Mouse (Mus musculus) kidney, postnatal 4 days (tissue): ENCODE measurements around the gene Slc5a5.
"Not testable (repeated sequence)": the region's sequence is repeated elsewhere in the genome, so short reads cannot be mapped to it uniquely, and the experiment has no call there.

Experiments used
- DNase-seq, 2 experiments: peaks; one replicate each; pipeline ENCODE4 v3.0.0; 2021; ENCODE audit warnings: mixed read lengths in 2 of 2

The Slc5a5 gene

DNA sequence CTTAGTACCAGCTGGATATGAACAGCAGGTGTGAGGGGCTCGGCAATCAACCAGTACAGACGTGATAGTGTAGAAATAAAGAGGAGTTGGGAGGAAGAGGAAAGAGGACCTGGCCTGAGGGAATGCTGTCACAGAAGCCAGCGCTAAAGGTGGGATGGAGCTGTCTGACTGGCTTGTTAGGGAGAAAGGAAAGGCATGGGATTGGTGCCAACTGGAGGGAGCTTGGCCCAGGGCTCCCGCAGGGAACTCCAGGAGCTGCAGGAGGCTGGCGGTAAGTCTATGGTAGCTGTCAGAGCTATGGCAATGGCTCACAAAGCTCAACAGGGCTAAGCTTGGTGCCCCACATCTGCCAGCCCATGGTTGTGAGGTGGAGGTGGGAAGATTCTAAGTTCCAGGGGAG lies 9.7 kb upstream of the Slc5a5 start:
- DNase-seq = peak in 1 of 2 experiments; percentile 44

DNA sequence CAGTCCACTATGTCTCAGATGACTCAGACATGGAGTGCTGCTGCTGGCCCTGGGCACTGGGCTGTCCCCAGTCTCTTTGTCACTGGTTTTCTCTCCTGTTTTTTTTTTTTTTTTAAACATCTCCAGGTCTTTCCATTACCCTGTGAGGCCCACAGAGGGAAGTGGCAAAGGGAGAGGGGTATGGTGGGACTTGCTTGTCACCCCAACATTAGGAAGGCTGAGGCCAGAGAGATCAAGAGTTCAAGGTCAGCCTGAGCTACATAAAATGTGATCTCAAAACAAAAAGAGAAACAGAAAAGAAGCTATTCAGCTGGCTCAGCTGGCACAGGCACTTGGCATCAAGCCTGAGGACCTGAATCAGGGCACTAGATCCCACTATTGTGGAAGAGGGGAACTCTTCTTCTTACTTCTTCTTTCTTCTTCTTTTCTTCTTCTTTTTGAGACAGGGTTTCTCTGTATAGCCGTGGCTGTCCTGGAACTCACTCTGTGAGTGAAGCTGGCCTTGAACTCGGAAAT lies 8.4 kb upstream of the Slc5a5 start:
- no peak for DNase-seq

DNA sequence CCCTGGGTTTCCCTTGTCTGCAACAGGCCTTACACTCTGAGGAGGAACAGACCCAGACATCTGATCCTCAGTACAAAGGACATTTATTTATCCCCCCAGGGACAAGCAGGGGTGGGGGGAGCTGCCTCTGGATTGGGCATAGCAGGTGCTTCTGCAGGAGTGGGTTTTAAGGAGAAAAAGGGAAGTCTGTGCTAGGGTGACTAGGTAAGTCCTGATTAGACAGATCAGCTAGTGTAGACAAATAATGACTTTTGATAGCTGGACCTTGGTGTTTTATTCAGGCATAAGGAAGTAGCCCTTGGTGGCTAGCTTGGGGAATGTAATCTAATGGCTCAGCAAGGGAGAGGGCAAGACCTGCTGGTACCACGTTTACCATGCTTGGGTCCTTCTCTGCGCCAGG lies 6.7 kb upstream of the Slc5a5 start:
- DNase-seq = no peak

DNA sequence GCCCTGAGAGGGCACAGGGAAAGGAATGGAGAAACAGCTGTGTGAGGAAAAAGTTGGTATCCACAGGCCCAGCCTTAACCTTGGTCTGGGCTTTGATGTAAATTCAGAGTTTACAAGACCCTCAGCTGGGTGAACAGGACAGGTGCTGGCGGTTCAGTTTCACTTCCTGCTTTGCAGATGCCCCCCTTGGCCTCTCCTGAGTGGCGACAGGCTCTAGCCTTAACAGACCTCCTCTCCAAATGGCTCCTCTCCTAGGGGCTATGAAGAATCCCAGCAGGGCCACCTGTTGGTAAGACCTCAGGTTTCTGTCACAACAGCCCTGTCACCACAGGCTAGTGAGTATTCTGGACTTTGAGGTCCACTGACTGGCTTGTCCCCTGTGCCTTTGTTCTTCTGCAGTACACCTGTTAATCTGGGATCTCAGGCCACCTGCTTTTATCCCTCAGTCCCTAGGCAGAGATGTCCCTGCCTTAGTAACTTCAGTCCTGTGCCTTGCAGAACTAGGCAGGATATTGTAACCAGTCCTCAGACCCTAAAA lies 6.2 kb upstream of the Slc5a5 start:
- DNase-seq = no peak

DNA sequence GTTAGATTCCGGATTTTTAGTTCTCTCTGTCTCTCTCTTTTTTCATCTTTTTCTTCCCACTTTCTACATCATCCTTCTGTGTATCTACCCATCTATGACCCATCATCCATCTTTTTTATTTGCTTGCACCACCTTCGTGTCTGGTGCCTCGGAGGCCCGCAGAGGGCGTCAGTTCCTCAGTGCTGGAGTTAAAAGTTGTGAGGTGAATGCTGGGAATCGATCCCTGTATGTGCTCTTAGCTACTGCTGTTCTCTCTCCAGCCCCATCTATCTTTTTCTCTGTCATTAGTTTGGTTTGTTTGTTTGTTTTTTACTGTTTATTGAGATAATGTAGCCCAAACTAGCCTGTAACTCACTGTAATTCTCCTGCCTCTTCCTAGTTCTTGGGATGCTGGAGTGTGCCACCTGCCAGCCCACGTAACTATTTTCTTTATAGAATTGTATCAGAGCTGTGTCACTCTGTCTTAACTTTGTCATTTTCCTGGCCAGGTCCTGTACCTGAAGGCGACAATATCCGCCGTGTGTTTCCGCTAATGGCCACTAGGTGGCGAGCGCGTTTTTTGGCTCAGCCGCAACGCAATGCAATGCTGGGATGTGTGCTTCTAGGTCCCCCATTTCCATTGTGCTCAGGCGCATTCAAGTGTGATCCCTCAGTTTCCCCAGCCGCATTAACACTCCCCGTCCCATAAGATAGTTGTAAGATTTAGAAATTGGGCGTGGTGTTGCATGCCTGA lies 5.3 kb upstream of the Slc5a5 start:
- peak; percentile 92 to 93 for DNase-seq

DNA sequence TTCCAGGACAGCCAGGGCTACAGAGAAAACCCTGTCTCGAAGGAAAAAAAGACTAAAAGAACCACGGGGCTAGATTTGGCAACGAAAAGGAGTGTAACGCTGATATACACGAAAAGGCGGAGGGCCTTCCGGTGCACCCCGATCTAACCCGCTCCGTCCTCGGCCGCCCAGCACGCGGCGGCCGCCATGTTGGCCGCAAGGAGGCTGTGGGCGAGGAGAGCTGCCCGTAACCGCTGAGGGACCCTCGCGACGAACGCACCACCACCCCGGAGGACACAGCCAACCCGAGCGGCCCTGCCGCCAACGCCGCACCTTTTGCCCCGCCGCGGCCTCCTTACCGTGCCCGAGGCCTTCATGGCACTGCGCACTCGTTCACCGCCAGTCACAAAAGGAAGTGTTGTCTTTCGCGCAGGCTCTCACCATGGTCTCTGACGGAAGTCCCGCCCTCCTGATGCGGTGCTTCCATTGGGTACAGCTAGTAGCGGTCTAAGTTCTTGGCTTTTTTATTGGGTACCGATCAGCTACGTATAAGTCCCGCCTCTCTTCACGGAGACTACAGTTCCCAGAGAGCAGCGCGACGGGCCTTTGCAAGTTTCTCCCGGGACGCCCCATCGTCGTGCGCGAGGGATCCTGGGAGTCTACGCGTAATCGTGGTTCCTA lies 4.6 kb upstream of the Slc5a5 start, which contains the start of gene Rpl18a:
Rpl18a (minus strand) TSS at position 392 of the 660 bp plus-strand sequence.
- peak; percentile 94 to 97 for DNase-seq

DNA sequence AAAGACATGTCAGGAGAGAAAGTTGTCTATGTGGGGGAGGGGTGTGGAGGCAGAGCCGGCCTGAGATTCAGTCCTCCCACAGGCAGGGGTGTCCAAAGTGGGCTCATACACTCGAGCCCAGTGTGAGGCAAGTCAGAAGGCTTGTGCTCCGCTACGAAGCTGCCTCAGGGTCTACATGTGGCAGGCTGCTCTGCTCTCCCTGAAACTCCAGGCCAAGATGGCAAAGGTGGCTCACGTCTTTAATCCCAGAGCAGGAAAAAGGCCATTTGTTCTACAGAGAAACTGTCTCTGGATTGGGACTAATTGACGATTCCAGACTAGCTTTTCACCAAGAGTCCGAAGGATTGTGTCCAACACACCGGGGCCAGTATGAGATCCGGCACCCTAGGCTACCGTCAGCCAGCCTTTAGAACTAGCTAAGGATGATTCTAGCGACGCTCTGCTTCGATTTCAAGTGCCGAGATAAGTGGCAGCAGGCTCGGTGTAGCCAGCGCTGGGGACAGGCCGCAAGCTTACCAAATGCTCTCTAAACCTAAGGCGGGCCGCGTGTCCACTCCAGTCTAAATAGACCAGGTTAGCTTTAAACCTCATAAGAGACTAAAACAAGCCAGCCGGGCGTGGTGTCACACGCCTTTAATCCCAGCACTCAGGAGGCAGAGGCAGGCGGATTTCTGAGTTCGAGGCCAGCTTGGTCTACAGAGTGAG lies 3.9 kb upstream of the Slc5a5 start:
- no peak for DNase-seq

DNA sequence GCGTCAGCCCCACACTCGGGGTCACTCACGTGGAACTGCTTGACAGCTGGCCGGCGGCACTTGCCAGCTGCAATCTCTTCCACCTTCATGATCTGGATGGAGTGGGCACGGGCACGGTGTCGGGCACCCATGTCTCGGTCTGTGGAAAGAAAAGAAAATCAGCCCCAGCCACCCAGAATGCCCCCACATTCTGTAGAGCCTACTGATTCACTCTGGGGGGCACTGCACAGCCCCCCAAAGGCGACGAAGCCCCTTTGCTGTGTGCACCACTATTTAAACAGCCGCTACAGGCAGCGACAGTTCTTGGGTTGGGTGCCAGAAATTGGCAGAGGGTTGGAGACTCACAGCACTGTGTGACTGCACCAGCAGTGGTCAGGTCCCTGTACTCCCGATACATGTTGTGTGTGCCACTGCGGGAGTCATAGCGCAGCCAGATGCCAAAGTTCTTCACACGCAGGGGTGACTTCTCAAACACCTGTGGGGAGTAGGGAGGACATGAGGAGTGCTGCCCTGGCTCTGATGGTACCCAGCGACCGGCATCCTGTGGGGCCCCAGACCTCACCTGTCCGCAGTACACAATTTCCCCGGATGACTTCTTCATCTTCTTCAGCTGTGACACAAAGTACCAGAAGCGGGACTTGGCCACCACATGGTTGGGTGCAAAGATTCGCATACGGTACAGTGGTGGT lies 3.2 kb upstream of the Slc5a5 start:
- DNase-seq = not testable (repeated sequence)

DNA sequence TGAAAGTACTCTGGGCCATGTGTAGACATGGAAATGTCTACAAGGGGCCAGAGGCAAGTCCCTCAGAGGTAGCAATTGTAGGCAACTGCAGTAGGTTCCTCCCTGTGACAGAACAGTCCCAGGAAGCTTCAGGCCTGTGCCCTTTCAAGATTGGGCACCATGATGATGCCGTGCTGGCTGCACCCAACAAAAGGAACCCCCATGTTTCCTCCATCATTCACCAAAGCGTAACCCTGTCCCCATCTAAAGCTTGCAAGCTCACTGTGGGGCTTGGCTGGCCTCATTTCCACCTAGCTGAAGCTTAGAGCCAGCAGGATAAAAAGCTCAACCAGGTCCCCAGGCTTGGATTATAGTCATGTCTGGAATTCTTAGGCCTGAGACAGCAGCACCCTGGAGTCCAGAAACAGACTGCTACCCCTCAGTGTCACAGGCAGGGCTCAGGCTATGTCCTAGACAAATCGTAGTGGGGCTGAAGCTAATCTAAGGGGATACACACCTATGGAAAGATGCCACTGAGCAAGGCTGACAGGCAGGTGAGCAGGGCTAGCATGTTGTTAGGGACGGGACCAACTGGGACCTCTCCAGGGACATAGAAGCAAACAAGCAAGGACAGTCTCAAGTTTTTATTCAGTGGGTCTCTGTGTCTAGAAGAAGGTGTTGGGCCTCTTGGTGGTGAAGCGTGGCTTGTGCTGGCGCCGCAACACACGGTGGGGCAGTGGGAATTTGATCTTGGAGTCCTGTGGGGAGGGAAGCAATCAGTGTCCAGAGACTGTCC lies 2.4 kb upstream of the Slc5a5 start:
- no peak for DNase-seq

DNA sequence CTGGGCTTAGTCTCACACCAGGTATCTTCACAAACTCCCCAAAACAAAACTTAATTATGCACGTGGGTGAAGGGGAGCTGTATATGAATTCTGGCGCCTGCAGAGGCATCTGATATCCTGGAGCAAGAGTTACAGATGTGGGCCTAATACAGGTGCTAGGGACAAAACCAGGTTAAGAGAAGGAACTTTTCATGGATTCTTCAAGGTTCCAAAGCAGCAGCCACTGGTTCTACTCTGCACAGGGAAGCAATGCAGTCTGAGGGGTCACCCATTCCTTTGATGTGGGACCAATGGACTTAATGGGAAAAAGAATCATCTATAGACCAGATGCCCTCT lies 1.8 kb upstream of the Slc5a5 start:
- DNase-seq = no peak

DNA sequence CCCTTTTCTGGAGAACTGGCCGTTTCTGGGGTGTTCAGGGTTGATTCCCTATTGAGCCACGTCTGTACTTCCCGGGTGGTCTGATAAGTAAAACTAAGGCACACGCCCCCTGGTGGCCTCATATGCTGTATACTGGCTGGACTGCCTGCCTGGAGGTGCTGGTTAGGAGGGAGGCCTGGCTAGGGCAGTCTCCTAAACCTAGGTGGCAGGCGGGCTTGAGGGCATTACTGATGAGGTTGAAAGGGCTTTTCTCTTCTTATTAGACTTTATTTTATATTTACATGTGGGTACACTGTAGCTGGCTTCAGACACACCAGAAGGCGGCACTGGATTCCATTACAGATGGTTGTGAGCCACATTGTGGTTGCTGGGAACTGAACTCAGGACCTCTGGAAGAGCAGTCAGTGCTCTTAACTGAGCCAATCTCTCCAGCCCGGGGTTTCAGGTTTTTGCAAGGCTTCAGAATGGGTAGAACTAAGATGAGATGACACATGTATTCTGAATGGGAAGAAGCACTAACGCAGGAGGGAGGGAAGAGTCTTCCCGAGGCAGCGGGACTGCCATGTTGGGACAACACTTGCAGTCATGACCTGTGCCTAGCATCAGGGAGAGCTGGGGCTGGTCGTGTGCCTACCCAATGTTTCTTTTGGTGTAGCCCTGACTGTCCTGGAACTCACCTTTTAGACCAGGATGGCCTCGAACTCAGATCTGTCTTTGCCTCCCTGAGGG lies 1.3 kb upstream of the Slc5a5 start:
- DNase-seq = peak; percentile 90 to 93

DNA sequence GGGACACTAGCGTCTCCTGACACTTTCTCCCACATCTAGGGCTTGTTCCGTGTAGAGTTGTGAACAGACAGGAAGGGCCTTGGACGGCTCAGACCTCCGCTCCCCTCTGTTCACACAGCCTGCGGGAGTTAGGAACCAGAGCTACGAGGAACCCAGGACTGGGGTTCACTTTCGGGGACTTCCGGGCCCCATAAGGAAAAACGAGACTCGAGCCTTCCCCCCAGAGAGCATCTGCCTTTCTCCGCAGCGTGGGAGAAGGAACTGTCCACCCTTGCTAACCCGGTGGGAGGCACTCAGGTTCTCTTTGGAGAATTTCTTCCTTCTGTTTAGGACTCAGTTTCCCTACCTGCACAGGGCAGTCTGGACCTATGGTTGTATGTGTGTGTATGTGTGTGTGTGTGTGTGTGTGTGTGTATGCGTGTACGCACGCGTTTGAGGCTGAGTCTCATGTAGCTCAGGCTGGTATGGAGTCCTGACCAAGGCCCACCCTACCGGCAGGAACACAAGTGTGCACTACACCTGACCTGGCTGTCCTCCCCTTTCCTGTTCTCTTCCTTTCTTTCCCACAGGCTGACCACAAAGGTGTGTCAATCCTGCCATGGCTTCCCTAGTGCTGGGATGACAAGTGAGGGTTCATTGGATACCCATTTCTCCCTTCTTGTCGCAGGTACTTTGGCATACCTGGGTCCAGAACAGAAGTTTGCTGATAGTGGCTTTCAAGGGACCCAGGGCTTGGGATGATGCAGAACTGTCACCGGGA lies 519 bp upstream of the Slc5a5 start:
- no peak for DNase-seq

DNA sequence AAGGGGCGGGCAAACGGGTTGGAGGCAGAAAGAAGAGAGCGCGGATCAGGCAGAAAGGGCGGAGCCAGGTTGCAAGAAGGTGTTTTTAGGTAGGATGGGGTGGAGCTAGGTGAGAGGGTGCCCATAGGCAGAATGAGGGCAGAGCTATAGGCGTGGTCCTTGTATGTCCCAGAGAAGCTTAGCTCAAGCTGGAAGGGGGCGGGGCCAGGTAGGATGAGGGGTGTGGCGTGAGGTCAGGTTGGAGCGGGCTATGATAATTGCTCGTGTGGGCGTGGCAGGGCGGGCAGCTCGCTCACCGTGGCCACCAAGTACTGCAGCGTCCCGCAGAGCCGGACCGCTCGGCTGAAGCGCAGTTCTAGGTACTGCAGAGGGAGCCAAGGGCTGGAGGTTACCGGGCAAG lies 1.2 kb downstream of the Slc5a5 start:
- DNase-seq = peak; percentile 76 to 85

DNA sequence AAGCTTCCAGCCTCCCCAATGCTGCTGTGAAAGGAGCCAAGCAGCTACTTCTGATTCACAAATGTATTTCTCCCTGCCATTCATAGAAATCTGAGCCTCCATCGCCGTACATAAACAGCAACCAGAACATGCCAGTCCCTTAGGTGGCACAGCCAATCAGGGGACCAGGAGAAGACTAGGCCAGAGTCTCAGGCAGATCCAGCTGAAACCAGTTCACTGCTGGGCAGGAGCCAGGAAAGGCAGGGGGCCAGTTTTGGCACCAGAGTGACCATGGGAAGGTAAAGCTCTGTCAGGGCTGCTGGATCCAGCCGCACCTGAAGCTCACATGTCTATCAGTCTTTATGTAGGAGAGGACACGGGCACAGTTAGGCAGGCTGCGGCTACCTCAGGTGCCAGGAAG lies 1.9 kb downstream of the Slc5a5 start:
- DNase-seq = peak in 1 of 2 experiments; percentile 42

DNA sequence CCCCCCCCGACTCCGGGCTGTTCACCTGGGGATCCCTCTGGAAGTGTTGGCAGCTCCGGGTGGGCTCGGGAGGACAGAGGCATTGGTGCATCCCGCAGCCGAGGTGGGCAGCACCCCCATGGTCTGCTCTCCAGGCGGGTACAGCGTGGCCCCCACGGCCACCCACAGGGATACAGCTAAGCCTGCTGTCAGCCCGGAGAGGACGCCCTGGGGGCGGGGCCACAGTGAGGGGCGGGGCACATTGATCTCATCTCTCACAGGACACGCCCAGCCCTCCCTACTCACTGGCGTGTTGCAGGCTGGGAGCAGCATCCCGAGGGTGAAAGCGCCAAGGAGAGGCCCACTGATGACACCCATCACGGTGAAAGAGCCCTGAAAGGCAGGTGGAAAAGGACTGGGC lies 4.9 kb downstream of the Slc5a5 start:
- DNase-seq = peak; percentile 59 to 71

DNA sequence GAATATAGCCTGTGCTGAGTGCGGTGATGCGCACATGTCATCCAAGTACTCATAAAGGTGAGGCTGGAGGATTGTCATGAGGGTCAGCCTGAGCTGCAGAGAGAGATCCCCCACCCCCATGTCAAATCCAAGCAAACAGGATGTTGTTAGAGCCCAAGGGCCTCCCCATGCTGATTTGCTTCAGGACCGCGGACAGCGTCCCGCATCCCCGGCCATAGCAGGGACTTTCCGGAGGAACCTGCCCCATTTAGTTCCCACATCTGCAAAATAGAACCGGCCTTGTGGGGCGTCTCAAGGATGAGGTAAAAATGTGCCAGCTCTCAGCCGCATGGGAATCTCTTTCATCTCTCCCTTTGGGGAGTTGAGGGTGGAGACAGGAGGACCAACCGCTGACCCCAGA lies 6.9 kb downstream of the Slc5a5 start:
- DNase-seq = peak; percentile 81

DNA sequence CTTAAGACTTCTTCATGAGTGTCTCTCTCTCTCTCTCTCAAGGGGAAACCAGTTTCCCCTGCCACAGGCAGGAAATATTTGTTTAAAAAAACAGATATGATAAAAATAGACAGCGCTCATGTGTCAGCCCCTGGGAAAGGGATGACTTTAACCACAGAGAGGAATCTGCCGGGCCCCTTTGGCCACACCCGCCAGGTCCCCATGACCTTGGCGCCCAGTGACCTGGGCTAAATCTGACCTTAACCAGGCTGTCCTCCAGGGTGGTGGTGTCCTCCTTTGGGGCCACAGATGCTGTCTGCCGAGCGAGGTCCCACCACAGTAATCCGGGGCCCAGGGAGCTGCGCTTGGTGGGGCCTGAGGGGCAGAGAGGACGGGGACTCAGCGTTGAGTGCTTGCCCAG lies 7.9 kb downstream of the Slc5a5 start:
- no peak for DNase-seq

DNA sequence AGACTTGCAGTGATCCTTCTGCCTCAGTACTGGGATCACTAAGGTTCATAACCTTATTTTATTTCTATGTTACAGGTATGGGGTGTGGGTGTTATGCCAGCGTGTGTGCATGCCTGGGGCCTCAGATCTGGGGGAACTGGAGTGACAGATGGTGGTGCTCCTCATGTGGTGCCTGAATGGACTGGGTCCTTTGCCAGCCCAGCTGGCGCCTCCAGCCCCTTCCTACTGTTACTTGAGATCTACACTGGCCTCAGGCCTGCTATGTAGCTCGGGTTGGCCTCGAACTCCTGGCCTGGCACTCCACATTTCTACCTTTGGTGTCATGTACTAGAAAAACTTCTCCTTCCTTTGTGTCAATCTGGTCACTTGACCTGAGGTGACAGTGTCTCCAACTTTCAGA lies 8.4 kb downstream of the Slc5a5 start:
- no peak for DNase-seq

DNA sequence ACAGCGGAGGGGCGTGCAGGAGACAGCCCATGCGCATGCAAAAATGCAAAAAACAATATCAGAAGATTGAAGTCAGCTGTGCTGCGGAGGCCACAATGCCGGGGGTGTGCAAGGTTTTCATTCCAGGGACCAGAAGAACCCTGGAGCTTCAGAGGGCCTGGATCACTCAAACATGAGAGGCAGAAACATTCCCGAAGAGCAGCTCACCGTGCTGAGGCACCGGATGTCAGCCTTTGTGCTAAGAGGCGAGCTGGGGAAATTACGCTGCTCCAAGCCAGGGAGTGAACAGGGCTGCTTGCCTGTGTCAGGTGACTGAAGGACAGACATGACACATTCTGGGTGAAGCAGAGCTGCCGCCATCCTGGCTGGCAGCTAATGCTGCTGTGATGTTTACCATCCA lies 12.0 kb downstream of the Slc5a5 start:
- peak in 1 of 2 experiments; percentile 34 for DNase-seq

DNA sequence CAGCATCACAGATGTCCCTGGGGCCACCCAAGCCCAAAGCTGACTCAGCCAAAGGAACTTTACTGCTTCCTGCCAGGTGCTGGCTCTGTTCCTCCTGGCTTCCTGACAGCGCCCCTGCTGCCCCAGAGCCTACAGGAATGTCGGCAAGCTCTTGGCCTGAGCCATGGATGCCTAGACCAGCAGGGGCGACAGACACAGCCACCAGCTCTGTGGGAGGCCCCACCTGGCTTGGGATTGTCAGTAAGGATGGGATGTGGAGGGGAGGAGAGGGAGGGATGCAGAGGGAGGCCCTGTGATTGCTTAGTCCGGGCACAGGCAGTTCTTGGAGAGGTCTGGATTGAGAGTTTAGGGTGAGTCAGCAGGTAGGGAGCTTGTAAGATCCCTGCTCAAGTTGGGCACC lies 12.4 kb downstream of the Slc5a5 start:
- peak in 1 of 2 experiments; percentile 63 for DNase-seq

DNA sequence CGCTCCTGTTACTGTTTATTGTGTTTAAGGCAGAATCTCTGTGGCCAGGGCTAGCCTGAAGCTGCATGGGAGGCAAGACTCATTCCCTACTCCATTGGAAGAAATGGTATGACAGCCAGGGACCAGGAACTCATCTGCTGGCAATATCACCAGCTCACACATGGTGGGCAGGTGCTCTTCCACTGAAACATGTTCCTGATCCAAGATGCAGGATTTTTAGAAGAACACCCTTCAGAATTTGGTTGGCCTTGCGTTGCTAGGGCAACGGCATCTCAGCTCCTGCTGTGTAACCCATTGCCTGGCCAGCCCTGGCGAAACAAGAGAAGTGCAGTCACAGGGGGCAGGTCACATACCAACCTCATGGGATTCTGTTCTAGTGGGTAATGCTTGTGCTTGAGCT lies 13.1 kb downstream of the Slc5a5 start:
- DNase-seq = no peak
